Mouse (Mus musculus): ENCODE measurements around the gene Sptan1. TPM values are rescaled to one million over a fixed set of nuclear protein-coding genes. Genes with fewer than 3 reads are reported as not detected.

The Sptan1 gene
- total and polyA plus RNA-seq, 2 experiments, result 71.3 to 89.0 TPM

- Histone ChIP-seq H3K9ac (ENCODE audit: low read depth, low read length) (no peak overlapping the region), H3K27ac (replicated peaks; ENCODE audit: insufficient read depth, low read depth, low read length) (no peak overlapping the region), H3K4me1 (ENCODE audit: control insufficient read depth, insufficient read depth, low read length) (peaks cover 7% of the 10 kb centered on the region; the same call in 1 of the 2 replicates), H3K79me2 (ENCODE audit: control insufficient read depth, insufficient read depth, low read length) (no peaks in the 10 kb centered on the region), H3K27me3 (ENCODE audit: control insufficient read depth, insufficient read depth, low read length) (no peaks in the 10 kb centered on the region; the same call in 1 of the 2 replicates), H3K36me3 (ENCODE audit: control insufficient read depth, insufficient read depth, low read length) (no peaks in the 10 kb centered on the region), H3K4me3 (ENCODE audit: insufficient read depth, low read depth, low read length) (no peak overlapping the region)
- 87% methylated on average over 3 of the region's 3 CpGs for WGBS
- no peak for DNase-seq (ENCODE audit: extremely low read depth, low read depth, low spot score)
- TF ChIP-seq CTCF (IDR thresholded peaks at IDR 0.05; ENCODE audit: low read depth, low read length) (no peak), POLR2A (IDR thresholded peaks at IDR 0.05; ENCODE audit: extremely low read depth, insufficient read depth, low read length) (no peak)
Measured at GRCm38 (mm10) chr2:30056736-30057135, 91.4 kb downstream of the Sptan1 start.

GRCm38 (mm10) chr2:30057223-30057904, 92.0 kb downstream of the Sptan1 start, which contains the start of gene Set:
Gene Set, plus strand, starts transcription at chr2:30057378.
- Histone ChIP-seq H3K4me1 (ENCODE audit: control insufficient read depth, insufficient read depth, low read length) (peaks cover 7% of the 10 kb centered on the region; the same call in 1 of the 2 replicates), H3K79me2 (ENCODE audit: control insufficient read depth, insufficient read depth, low read length) (no peaks in the 10 kb centered on the region), H3K4me3 (ENCODE audit: insufficient read depth, low read depth, low read length) (no peak within 1 kb of the TSS), H3K27ac (replicated peaks; ENCODE audit: insufficient read depth, low read depth, low read length) (no peak within 1 kb of the TSS), H3K27me3 (ENCODE audit: control insufficient read depth, insufficient read depth, low read length) (no peaks in the 10 kb centered on the region; the same call in 1 of the 2 replicates), H3K36me3 (ENCODE audit: control insufficient read depth, insufficient read depth, low read length) (no peaks in the 10 kb centered on the region), H3K9ac (ENCODE audit: low read depth, low read length) (no peak within 1 kb of the TSS)
- 56% methylated on average over 12 of the region's 12 CpGs for whole genome bisulfite sequencing
- TF ChIP-seq POLR2A (IDR thresholded peaks at IDR 0.05; ENCODE audit: extremely low read depth, insufficient read depth, low read length), result no peak
- no peak for DNase-seq (ENCODE audit: extremely low read depth, low read depth, low spot score)

- no peaks in the 10 kb centered on the region; the same call in 1 of the 2 replicates for H3K27me3 ChIP-seq (ENCODE audit: control insufficient read depth, insufficient read depth, low read length)
- TF ChIP-seq CTCF (IDR thresholded peaks at IDR 0.05; ENCODE audit: low read depth, low read length), result no peak
- TF ChIP-seq POLR2A (IDR thresholded peaks at IDR 0.05; ENCODE audit: extremely low read depth, insufficient read depth, low read length), result no peak
- no peak overlapping the region for H3K9ac ChIP-seq (ENCODE audit: low read depth, low read length)
- no peak overlapping the region for H3K27ac ChIP-seq (replicated peaks; ENCODE audit: insufficient read depth, low read depth, low read length)
- peaks cover 13% of the 10 kb centered on the region for H3K4me1 ChIP-seq (ENCODE audit: control insufficient read depth, insufficient read depth, low read length)
- DNase-seq (ENCODE audit: extremely low read depth, low read depth, low spot score), result no peak
- H3K36me3 ChIP-seq (ENCODE audit: control insufficient read depth, insufficient read depth, low read length), result no peaks in the 10 kb centered on the region
- H3K79me2 ChIP-seq (ENCODE audit: control insufficient read depth, insufficient read depth, low read length), result no peaks in the 10 kb centered on the region
- WGBS, result 81% methylated on average over 5 of the region's 5 CpGs
- H3K4me3 ChIP-seq (ENCODE audit: insufficient read depth, low read depth, low read length), result no peak overlapping the region
Measured at GRCm38 (mm10) chr2:30058418-30058817, 93.1 kb downstream of the Sptan1 start.

- peak overlapping the region; percentile 71 for H3K4me3 ChIP-seq (ENCODE audit: insufficient read depth, low read depth, low read length)
- H3K27ac ChIP-seq (replicated peaks; ENCODE audit: insufficient read depth, low read depth, low read length), result peak overlapping the region; percentile 83
- 4% methylated on average over 37 of the region's 37 CpGs for WGBS
- peak overlapping the region; percentile 72 for H3K9ac ChIP-seq (ENCODE audit: low read depth, low read length)
- peaks cover 3% of the 10 kb centered on the region; the same call in 1 of the 2 replicates for H3K79me2 ChIP-seq (ENCODE audit: control insufficient read depth, insufficient read depth, low read length)
- peaks cover 18% of the 10 kb centered on the region for H3K4me1 ChIP-seq (ENCODE audit: control insufficient read depth, insufficient read depth, low read length)
- H3K36me3 ChIP-seq (ENCODE audit: control insufficient read depth, insufficient read depth, low read length), result no peaks in the 10 kb centered on the region
- DNase-seq (ENCODE audit: extremely low read depth, low read depth, low spot score), result peak; percentile 70
- no peaks in the 10 kb centered on the region for H3K27me3 ChIP-seq (ENCODE audit: control insufficient read depth, insufficient read depth, low read length)
- TF ChIP-seq CTCF (IDR thresholded peaks at IDR 0.05; ENCODE audit: low read depth, low read length) (no peak), POLR2A (IDR thresholded peaks at IDR 0.05; ENCODE audit: extremely low read depth, insufficient read depth, low read length) (no peak)
Measured at GRCm38 (mm10) chr2:30061215-30062166, 96.1 kb downstream of the Sptan1 start.

GRCm38 (mm10) chr2:30062249-30063093, 97.1 kb downstream of the Sptan1 start:
- H3K27ac ChIP-seq (replicated peaks; ENCODE audit: insufficient read depth, low read depth, low read length), result peak overlapping the region; percentile 83
- DNase-seq (ENCODE audit: extremely low read depth, low read depth, low spot score), result peak; percentile 84
- H3K27me3 ChIP-seq (ENCODE audit: control insufficient read depth, insufficient read depth, low read length), result no peaks in the 10 kb centered on the region
- WGBS, result under 1% methylated on average over 40 of the region's 40 CpGs
- H3K4me3 ChIP-seq (ENCODE audit: insufficient read depth, low read depth, low read length), result peak overlapping the region; percentile 71
- H3K9ac ChIP-seq (ENCODE audit: low read depth, low read length), result peak overlapping the region; percentile 72
- H3K79me2 ChIP-seq (ENCODE audit: control insufficient read depth, insufficient read depth, low read length), result peaks cover 8% of the 10 kb centered on the region
- TF ChIP-seq CTCF (IDR thresholded peaks at IDR 0.05; ENCODE audit: low read depth, low read length) (no peak; the same call in 1 of the 2 replicates), POLR2A (IDR thresholded peaks at IDR 0.05; ENCODE audit: extremely low read depth, insufficient read depth, low read length) (0 out of 2 replicates have a peak, but pooled peaks have one; percentile 42)
- H3K36me3 ChIP-seq (ENCODE audit: control insufficient read depth, insufficient read depth, low read length), result no peaks in the 10 kb centered on the region
- peaks cover 21% of the 10 kb centered on the region for H3K4me1 ChIP-seq (ENCODE audit: control insufficient read depth, insufficient read depth, low read length)
